Mouse (Mus musculus): ENCODE measurements around the gene 5031439G07Rik.

- TF ChIP-seq GATA1 (IDR thresholded peaks at IDR 0.05; ENCODE audit: low read length) = no peak
- TF ChIP-seq TAL1 (IDR thresholded peaks at IDR 0.05; ENCODE audit: low read length) = no peak
Observed at GRCm38 (mm10) chr15:84924781-84925315, 63.5 kb downstream of the 5031439G07Rik start.
